Mouse (Mus musculus) G1E (cell line): ENCODE measurements around the gene Rftn1. TPM values are rescaled to one million over a fixed set of nuclear protein-coding genes. Genes with fewer than 3 reads are reported as not detected.
"Not testable (repeated sequence)": the region's sequence is repeated elsewhere in the genome, so short reads cannot be mapped to it uniquely, and the experiment has no call there.

Source experiments
- ATAC-seq: 2 replicates; pipeline ENCODE4 v1.8.0; 2016; ENCODE audit warnings: mild to moderate bottlenecking; ENCODE audit not compliant: insufficient number of reproducible peaks, poor library complexity, low FRiP score, severe bottlenecking; ENCODE audit errors: extremely low read depth
- DNase-seq: peaks from one replicate; pipeline ENCODE4 v3.0.0; 2012; ENCODE audit warnings: low spot score
- H3K27me3 ChIP-seq: 2 replicates; pipeline ENCODE4 v1.6.1; 2012; ENCODE audit warnings: mild to moderate bottlenecking, low read length, inconsistent platforms; ENCODE audit not compliant: insufficient read depth
- H3K36me3 ChIP-seq: replicated peaks from 2 replicates; pipeline ENCODE3; 2012; ENCODE audit warnings: mild to moderate bottlenecking, inconsistent platforms
- H3K4me1 ChIP-seq: 2 replicates; pipeline ENCODE4 v1.6.1; 2012; ENCODE audit warnings: low read depth, low read length, inconsistent platforms, mixed read lengths; ENCODE audit not compliant: insufficient read depth
- H3K4me3 ChIP-seq: 2 replicates; pipeline ENCODE4 v1.5.1; 2012; ENCODE audit warnings: low read depth, mild to moderate bottlenecking, inconsistent platforms, low read length, moderate library complexity, mixed read lengths
- H3K9me3 ChIP-seq: replicated peaks from 2 replicates; pipeline ENCODE4 v1.6.1; 2012; ENCODE audit warnings: inconsistent platforms
- CTCF ChIP-seq: IDR thresholded peaks from 2 replicates; pipeline ENCODE4 v1.5.1; 2012; ENCODE audit warnings: low read depth, low read length, inconsistent platforms, mixed read lengths
- GATA1 ChIP-seq: IDR thresholded peaks from 2 replicates; pipeline ENCODE4 v1.6.1; 2012; ENCODE audit warnings: borderline replicate concordance, low read length, inconsistent platforms, mixed read lengths
- GATA2 ChIP-seq: IDR thresholded peaks from 2 replicates; pipeline ENCODE4 v1.6.1; 2012; ENCODE audit warnings: low read depth, low read length, inconsistent platforms, borderline replicate concordance
- POLR2AphosphoS5 ChIP-seq: IDR thresholded peaks from 2 replicates; pipeline ENCODE4 v1.6.1; 2012; ENCODE audit warnings: low read depth, low read length, inconsistent platforms; ENCODE audit not compliant: insufficient replicate concordance
- TAL1 ChIP-seq: conservative IDR thresholded peaks from 2 replicates; pipeline ENCODE4 v1.6.1; 2012; ENCODE audit warnings: low read depth, low read length, inconsistent platforms, mixed read lengths
- polyA plus RNA-seq: library from polyadenylated mRNA; stranded (reverse); fragments of >175 nt; gene quantifications from 2 replicates; pipeline ENCODE4 v1.2.3, GENCODE M21; 2012
- total RNA-seq, 2 experiments: library from RNA; stranded (forward) in 1 of 2; stranded (reverse) in 1 of 2; fragments of 200-1000 nt in 1 of 2; fragments of >200 nt in 1 of 2; fragmentation: Nextera tagmentation in 1 of 2; gene quantifications; 2 replicates each; pipeline ENCODE4 v1.2.3; 2014 to 2017

The Rftn1 gene
- total and polyA plus RNA-seq, 3 experiments, result not detected

GRCm38 (mm10) chr17:50124708-50125107 lies 65.8 kb downstream of the Rftn1 start:
- no peak for ATAC-seq
- DNase-seq, result no peak
- TF ChIP-seq TAL1 (no peak), GATA2 (no peak), GATA1 (no peak), POLR2AphosphoS5 (no peak), CTCF (no peak)
- H3K4me3 ChIP-seq, result no peak overlapping the region
- H3K9me3 ChIP-seq, result peaks cover 63% of the 10 kb centered on the region
- no peaks in the 10 kb centered on the region for H3K36me3 ChIP-seq
- no peaks in the 10 kb centered on the region for H3K4me1 ChIP-seq
- no peaks in the 10 kb centered on the region for H3K27me3 ChIP-seq

GRCm38 (mm10) chr17:50122555-50122954 lies 67.9 kb downstream of the Rftn1 start:
- Histone ChIP-seq H3K9me3 (peaks cover 60% of the 10 kb centered on the region), H3K4me1 (no peaks in the 10 kb centered on the region)
- ATAC-seq, result no peak

GRCm38 (mm10) chr17:50120098-50120497 lies 70.4 kb downstream of the Rftn1 start:
- H3K4me3 ChIP-seq, result no peak overlapping the region
- TF ChIP-seq CTCF (no peak), GATA1 (no peak), TAL1 (no peak), GATA2 (no peak), POLR2AphosphoS5 (no peak)
- H3K9me3 ChIP-seq, result peaks cover 62% of the 10 kb centered on the region
- no peaks in the 10 kb centered on the region for H3K4me1 ChIP-seq
- no peak for ATAC-seq
- no peaks in the 10 kb centered on the region for H3K36me3 ChIP-seq
- no peak for DNase-seq
- H3K27me3 ChIP-seq, result no peaks in the 10 kb centered on the region

More at GRCm38 (mm10) chr17:50122555-50122954, 67.9 kb downstream of the Rftn1 start:
- Histone ChIP-seq H3K36me3 (no peaks in the 10 kb centered on the region), H3K27me3 (no peaks in the 10 kb centered on the region), H3K4me3 (no peak overlapping the region)
- no peak for DNase-seq
- TF ChIP-seq TAL1 (no peak), POLR2AphosphoS5 (no peak), GATA1 (no peak), GATA2 (no peak), CTCF (no peak)

- Histone ChIP-seq H3K4me1 (no peaks in the 10 kb centered on the region), H3K4me3 (no peak overlapping the region), H3K27me3 (no peaks in the 10 kb centered on the region), H3K9me3 (peaks cover 62% of the 10 kb centered on the region), H3K36me3 (no peaks in the 10 kb centered on the region)
- ATAC-seq (no peak; the same call in 1 of the 2 replicates), DNase-seq (no peak)
- TF ChIP-seq GATA1 (no peak), POLR2AphosphoS5 (no peak), GATA2 (no peak), CTCF (no peak), TAL1 (no peak)
These were observed 73.0 kb downstream of the Rftn1 start for GRCm38 (mm10) chr17:50117461-50117860.

- TF ChIP-seq POLR2AphosphoS5, result no peak
- no peak for TF ChIP-seq CTCF
- no peak for TF ChIP-seq TAL1
- TF ChIP-seq GATA2, result no peak
- TF ChIP-seq GATA1, result no peak
- H3K9me3 ChIP-seq, result peaks cover 61% of the 10 kb centered on the region
- no peaks in the 10 kb centered on the region for H3K27me3 ChIP-seq
- no peak overlapping the region for H3K4me3 ChIP-seq
- H3K36me3 ChIP-seq, result no peaks in the 10 kb centered on the region
- ATAC-seq (no peak), DNase-seq (no peak)
- H3K4me1 ChIP-seq, result no peaks in the 10 kb centered on the region
These were observed 73.5 kb downstream of the Rftn1 start for GRCm38 (mm10) chr17:50116980-50117379.

GRCm38 (mm10) chr17:50116401-50116800 lies 74.1 kb downstream of the Rftn1 start:
- not testable (repeated sequence) for DNase-seq, H3K4me1 ChIP-seq, H3K36me3 ChIP-seq, H3K27me3 ChIP-seq, ATAC-seq, H3K4me3 ChIP-seq
- H3K9me3 ChIP-seq, result peaks cover 56% of the 10 kb centered on the region

- not testable (repeated sequence) for H3K4me3 ChIP-seq, H3K36me3 ChIP-seq, H3K4me1 ChIP-seq, DNase-seq, ATAC-seq, H3K27me3 ChIP-seq
- peaks cover 57% of the 10 kb centered on the region for H3K9me3 ChIP-seq
These were observed 74.8 kb downstream of the Rftn1 start for GRCm38 (mm10) chr17:50115716-50116115.
